8 mouse cellular contexts compared by ENCODE assay signal in genomic region chr11:6546205-6547013, GRCm38 (mm10). TPM values are rescaled to one million over a fixed set of nuclear protein-coding genes. Genes with fewer than 3 reads are reported as not detected.
A peak's percentile ranks its signal among the peaks of the same experiment; 100 is the strongest.
DNase-seq lines count a peak whose midpoint lies in the region; ATAC-seq and TF ChIP-seq lines count a peak whose summit lies in the region.

Gene Ccm2 (plus strand): TSS chr11:6546887.

- H3K9me3 ChIP-seq in kidney, embryonic 14.5 days (ENCODE audit: control insufficient read depth, low read length) = no peaks in the 10 kb centered on the region
- H3K9me3 ChIP-seq in limb, embryonic 15.5 days = no peaks in the 10 kb centered on the region

- under 1% methylated on average over 43 of the region's 57 CpGs for WGBS in kidney, embryonic 14.5 days
- WGBS in limb, embryonic 15.5 days = under 1% methylated on average over 49 of the region's 57 CpGs

- TF ChIP-seq CTCF in bone marrow macrophage, adult 2 months (IDR thresholded peaks at IDR 0.05; ENCODE audit: low read depth, low read length) = no peak
- TF ChIP-seq CTCF in embryonic fibroblast, embryonic 13.5 days (IDR thresholded peaks at IDR 0.05; ENCODE audit: borderline replicate concordance, insufficient read depth, low read length) = no peak

- DNase-seq in A20 (ENCODE audit: low read depth, low spot score) = peak; percentile 95
- DNase-seq in heart, adult 9 months (ENCODE audit: low spot score in 2 of 2) = peak; percentile 97 to 98
- DNase-seq in monocyte, adult 2 months (ENCODE audit: low read depth in 1 of 2, low spot score in 2 of 2) = peak; percentile 74 to 82
- peak; percentile 90 for DNase-seq in spleen, postnatal 36 days (ENCODE audit: low spot score in 2 of 2)

- H3K4me2 ChIP-seq in kidney, embryonic 14.5 days (replicated peaks; ENCODE audit: low read depth, low read length) = peak within 1 kb of the TSS; percentile 79
- H3K4me2 ChIP-seq in limb, embryonic 15.5 days = peak within 1 kb of the TSS; percentile 53

- H3K9ac ChIP-seq in kidney, embryonic 14.5 days (ENCODE audit: low read depth, low read length) = peak within 1 kb of the TSS; percentile 91
- peak within 1 kb of the TSS; percentile 71 for H3K9ac ChIP-seq in limb, embryonic 15.5 days

- H3K27me3 ChIP-seq in kidney, embryonic 14.5 days (ENCODE audit: control insufficient read depth, insufficient read depth, low read length) = no peaks in the 10 kb centered on the region
- no peaks in the 10 kb centered on the region for H3K27me3 ChIP-seq in limb, embryonic 15.5 days

- TF ChIP-seq POLR2A in bone marrow macrophage, adult 2 months (IDR thresholded peaks at IDR 0.05; ENCODE audit: borderline replicate concordance, low read depth, low read length) = no peak
- TF ChIP-seq POLR2A in embryonic fibroblast, embryonic 13.5 days (IDR thresholded peaks at IDR 0.05; ENCODE audit: low read depth, low read length) = peak; percentile 59

- H3K36me3 ChIP-seq in kidney, embryonic 14.5 days (ENCODE audit: control insufficient read depth, insufficient read depth, low read length) = no peaks in the 10 kb centered on the region
- 0 out of 2 replicates have a peak, but pooled peaks cover 4% of the 10 kb centered on the region for H3K36me3 ChIP-seq in limb, embryonic 15.5 days

- H3K27ac ChIP-seq in bone marrow macrophage, adult 2 months (ENCODE audit: insufficient read depth, low read depth, low read length) = peak within 1 kb of the TSS; percentile 89
- H3K27ac ChIP-seq in embryonic fibroblast, embryonic 13.5 days (ENCODE audit: insufficient read depth, low read length) = peak within 1 kb of the TSS; percentile 84
- peak within 1 kb of the TSS; percentile 98 for H3K27ac ChIP-seq in kidney, embryonic 14.5 days (ENCODE audit: low read depth, low read length)
- peak within 1 kb of the TSS; percentile 98 for H3K27ac ChIP-seq in limb, embryonic 15.5 days

- H3K4me3 ChIP-seq in bone marrow macrophage, adult 2 months (ENCODE audit: insufficient read depth, low read length) = peak within 1 kb of the TSS; percentile 96
- H3K4me3 ChIP-seq in embryonic fibroblast, embryonic 13.5 days (ENCODE audit: insufficient read depth, low read length) = peak within 1 kb of the TSS; percentile 85
- peak within 1 kb of the TSS; percentile 87 for H3K4me3 ChIP-seq in kidney, embryonic 14.5 days (ENCODE audit: low read length)
- peak within 1 kb of the TSS; percentile 66 for H3K4me3 ChIP-seq in limb, embryonic 15.5 days

- peak; percentile 96 for ATAC-seq in kidney, embryonic 14.5 days (ENCODE audit: low FRiP score, low TSS enrichment)
- peak; percentile 94 for ATAC-seq in limb, embryonic 15.5 days (ENCODE audit: insufficient number of reproducible peaks, low FRiP score, low TSS enrichment, low read depth)

- H3K4me1 ChIP-seq in bone marrow macrophage, adult 2 months (ENCODE audit: control insufficient read depth, insufficient read depth, low read length) = peaks cover 9% of the 10 kb centered on the region
- no peaks in the 10 kb centered on the region; the same call in 1 of the 2 replicates for H3K4me1 ChIP-seq in embryonic fibroblast, embryonic 13.5 days (ENCODE audit: control insufficient read depth, insufficient read depth, low read length)
- H3K4me1 ChIP-seq in kidney, embryonic 14.5 days (ENCODE audit: control insufficient read depth, insufficient read depth, low read length) = peaks cover 7% of the 10 kb centered on the region; the same call in 1 of the 2 replicates
- H3K4me1 ChIP-seq in limb, embryonic 15.5 days = peaks cover 12% of the 10 kb centered on the region

RNA-seq across cellular contexts. Expression of gene Ccm2, which starts in this region (rescaled TPM):
- polyA plus RNA-seq in bone marrow macrophage, adult 2 months (2012; ENCODE audit: insufficient read depth, insufficient read length, missing spikeins) = 70.8 and 88.9 TPM in 2 replicates
- polyA plus RNA-seq in embryonic fibroblast, embryonic 13.5 days (2011; ENCODE audit: insufficient read length, low read depth, missing spikeins) = 85.9 and 90.2 TPM in 2 replicates
- 86.4 and 94.4 TPM in 2 replicates for polyA plus RNA-seq in kidney, embryonic 14.5 days (2014; fragmentation: Nextera tagmentation; extraction: Ambion mirVana)
- polyA plus RNA-seq in limb, embryonic 15.5 days (2015; fragmentation: Nextera tagmentation; extraction: Ambion mirVana) = 89.7 and 101 TPM in 2 replicates

Comparison
In these comparisons a context has a peak if more than half of its experiments do, and no peak if none do; other contexts are left out.
1. Peak in every context shown above with its lines: DNase-seq, ATAC-seq, H3K4me3 ChIP-seq and H3K27ac ChIP-seq.